Mouse (Mus musculus): ENCODE measurements around the gene Hhat.

GRCm38 (mm10) chr1:192649233-192649632 lies 121.8 kb downstream of the Hhat start:
- TF ChIP-seq CTCF (IDR thresholded peaks at IDR 0.05; ENCODE audit: extremely low read depth, insufficient read depth, insufficient read length, insufficient replicate concordance): no peak
- no peak for TF ChIP-seq POLR2A (IDR thresholded peaks at IDR 0.05; ENCODE audit: low read depth, low read length)

Measured in spleen, adult 2 months (tissue).